Mouse (Mus musculus) lung, adult 2 months (tissue): ENCODE measurements at regions not wholly inside any gene's neighbourhood (a gene's known extent, or its start where the extent isn't known, plus 50 kb on each side); places are given as distances from the start of the nearest gene placed in this dataset.

ENCODE experiments used
- CTCF ChIP-seq: fragments of 200-500 bp; IDR thresholded peaks from 2 replicates; pipeline ENCODE4 v1.5.1; 2011; ENCODE audit warnings: mild to moderate bottlenecking, low read length, control low read depth; ENCODE audit not compliant: insufficient read depth
- POLR2A ChIP-seq: fragments of 200-500 bp; IDR thresholded peaks from 2 replicates; pipeline ENCODE4 v1.6.1; 2011; ENCODE audit warnings: low read depth, mild to moderate bottlenecking, control low read depth, low read length, borderline replicate concordance; ENCODE audit errors: extremely low read depth

GRCm38 (mm10) chr13:53913501-53913900, 142.0 kb downstream of the Drd1 start:
- TF ChIP-seq POLR2A (no peak), CTCF (no peak)
